Mouse (Mus musculus) olfactory bulb, adult 2 months (tissue): ENCODE data around the gene Sprn.

Source experiments
- CTCF ChIP-seq: fragments of 200-500 bp; IDR thresholded peaks from 2 replicates; pipeline ENCODE4 v1.5.1; 2012; ENCODE audit warnings: low read depth, mild to moderate bottlenecking, low read length, moderate library complexity; ENCODE audit not compliant: insufficient read depth
- POLR2A ChIP-seq: fragments of 200-500 bp; IDR thresholded peaks from 2 replicates; pipeline ENCODE4 v1.6.1; 2012; ENCODE audit warnings: mild to moderate bottlenecking, low read depth, low read length, moderate library complexity; ENCODE audit not compliant: insufficient read depth

DNA sequence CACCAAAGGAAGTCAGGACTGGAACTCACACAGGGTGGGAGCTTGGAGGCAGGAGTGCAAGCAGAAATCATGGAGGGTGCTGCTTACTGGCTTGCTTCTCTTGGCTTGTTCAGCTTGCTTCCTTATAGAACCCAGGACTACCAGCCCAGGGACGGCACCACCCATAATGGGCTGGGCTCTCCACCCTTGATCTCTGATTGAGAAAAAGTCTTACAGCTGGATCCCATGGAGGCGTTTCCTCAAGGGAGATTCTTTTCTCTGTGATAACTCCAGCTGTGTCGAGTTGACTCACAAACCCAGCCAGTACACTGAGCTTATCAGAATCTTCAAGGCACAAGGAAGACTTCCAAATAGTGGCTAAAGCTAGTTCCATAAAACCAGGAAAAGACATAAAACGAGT, 31.9 kb downstream of the Sprn start:
- TF ChIP-seq POLR2A (no peak), CTCF (no peak)
